Mouse (Mus musculus) brain, embryonic 14.5 days (tissue): ENCODE data around the gene Gatad2a.

Source experiments
- CTCF ChIP-seq: fragments of 200-500 bp; IDR thresholded peaks from 2 replicates; pipeline ENCODE4 v1.5.1; 2012; ENCODE audit warnings: inconsistent platforms, mild to moderate bottlenecking, moderate library complexity, borderline replicate concordance; ENCODE audit not compliant: insufficient read depth, insufficient read length; ENCODE audit errors: extremely low read depth
- POLR2A ChIP-seq: fragments of 200-500 bp; IDR thresholded peaks from 2 replicates; pipeline ENCODE4 v1.6.1; 2012; ENCODE audit warnings: mild to moderate bottlenecking, inconsistent platforms, borderline replicate concordance; ENCODE audit not compliant: poor library complexity, insufficient read depth, insufficient read length, severe bottlenecking; ENCODE audit errors: extremely low read depth

DNA sequence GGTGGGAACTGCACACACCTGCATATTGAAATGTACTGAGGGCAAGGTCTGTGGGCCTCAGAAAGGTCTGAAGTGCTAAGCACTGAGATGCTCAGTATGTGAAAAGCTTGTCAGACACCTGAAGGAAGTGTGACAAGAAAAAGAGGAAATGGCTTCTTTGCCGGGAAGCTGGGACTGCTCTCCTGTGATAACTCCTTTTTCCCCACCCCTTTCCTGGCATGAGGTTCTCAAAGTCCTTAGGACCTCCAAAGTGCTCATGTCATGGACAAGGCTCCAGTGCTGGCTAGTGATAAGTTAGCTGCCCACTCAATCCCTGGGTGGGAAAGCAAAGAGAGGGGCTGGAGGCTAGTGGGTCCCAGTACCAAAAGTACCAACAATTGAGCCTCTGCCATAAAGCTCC is 38.8 kb downstream of the Gatad2a start:
- TF ChIP-seq CTCF (no peak), POLR2A (no peak)
